Mouse (Mus musculus): ENCODE data around the gene Tldc1. TPM values are rescaled to one million over a fixed set of nuclear protein-coding genes. Genes with fewer than 3 reads are reported as not detected.

Gene Tldc1
- total and polyA plus RNA-seq, 2 experiments from 2014 or later: 9.4 to 21.0 TPM

GRCm38 (mm10) chr8:119789581-119789980, 11.4 kb upstream of the Tldc1 start:
- Histone ChIP-seq H3K4me2 (ENCODE audit: low read depth) (no peak overlapping the region), H3K36me3 (ENCODE audit: insufficient read depth) (no peaks in the 10 kb centered on the region), H3K27me3 (ENCODE audit: insufficient read depth, low read length) (no peaks in the 10 kb centered on the region), H3K4me1 (ENCODE audit: insufficient read depth) (no peaks in the 10 kb centered on the region; the same call in 1 of the 2 replicates), H3K4me3 (ENCODE audit: low read depth, low read length) (no peak overlapping the region), H3K9ac (no peak overlapping the region), H3K9me3 (ENCODE audit: low read length) (no peaks in the 10 kb centered on the region), H3K27ac (ENCODE audit: low read depth, low read length) (no peak overlapping the region)
- WGBS: 87% methylated on average over 7 of the region's 7 CpGs
- DNase-seq (no peak), ATAC-seq (no peak)
- no peak for TF ChIP-seq CTCF (IDR thresholded peaks at IDR 0.05; ENCODE audit: low read depth)

GRCm38 (mm10) chr8:119788607-119789381, 10.6 kb upstream of the Tldc1 start:
- no peaks in the 10 kb centered on the region for H3K36me3 ChIP-seq (ENCODE audit: insufficient read depth)
- H3K27me3 ChIP-seq (ENCODE audit: insufficient read depth, low read length): no peaks in the 10 kb centered on the region
- TF ChIP-seq CTCF (IDR thresholded peaks at IDR 0.05; ENCODE audit: low read depth): no peak
- no peak for ATAC-seq
- no peak for DNase-seq
- no peaks in the 10 kb centered on the region; the same call in 1 of the 2 replicates for H3K4me1 ChIP-seq (ENCODE audit: insufficient read depth)
- H3K9me3 ChIP-seq (ENCODE audit: low read length): no peaks in the 10 kb centered on the region
- H3K4me2 ChIP-seq (ENCODE audit: low read depth): no peak overlapping the region
- H3K27ac ChIP-seq (ENCODE audit: low read depth, low read length): no peak overlapping the region
- H3K4me3 ChIP-seq (ENCODE audit: low read depth, low read length): no peak overlapping the region
- 67% methylated on average over 9 of the region's 9 CpGs for WGBS
- no peak overlapping the region for H3K9ac ChIP-seq

- Histone ChIP-seq H3K36me3 (ENCODE audit: insufficient read depth) (no peaks in the 10 kb centered on the region), H3K4me3 (ENCODE audit: low read depth, low read length) (no peak overlapping the region), H3K27ac (ENCODE audit: low read depth, low read length) (no peak overlapping the region), H3K9me3 (ENCODE audit: low read length) (no peaks in the 10 kb centered on the region), H3K27me3 (ENCODE audit: insufficient read depth, low read length) (no peaks in the 10 kb centered on the region), H3K4me1 (ENCODE audit: insufficient read depth) (no peaks in the 10 kb centered on the region; the same call in 1 of the 2 replicates), H3K4me2 (ENCODE audit: low read depth) (no peak overlapping the region), H3K9ac (no peak overlapping the region)
- 65% methylated on average over 4 of the region's 4 CpGs for WGBS
- ATAC-seq: no peak
- TF ChIP-seq CTCF (IDR thresholded peaks at IDR 0.05; ENCODE audit: low read depth): no peak
- no peak for DNase-seq
Observed at GRCm38 (mm10) chr8:119787341-119787740, 9.1 kb upstream of the Tldc1 start.

- no peak overlapping the region for H3K9ac ChIP-seq
- no peak overlapping the region for H3K4me2 ChIP-seq (ENCODE audit: low read depth)
- ATAC-seq (no peak), DNase-seq (no peak)
- WGBS: 66% methylated on average over 3 of the region's 3 CpGs
- H3K27me3 ChIP-seq (ENCODE audit: insufficient read depth, low read length): no peaks in the 10 kb centered on the region
- H3K4me1 ChIP-seq (ENCODE audit: insufficient read depth): no peaks in the 10 kb centered on the region; the same call in 1 of the 2 replicates
- no peaks in the 10 kb centered on the region for H3K36me3 ChIP-seq (ENCODE audit: insufficient read depth)
- no peaks in the 10 kb centered on the region for H3K9me3 ChIP-seq (ENCODE audit: low read length)
- TF ChIP-seq CTCF (IDR thresholded peaks at IDR 0.05; ENCODE audit: low read depth): no peak
- no peak overlapping the region for H3K27ac ChIP-seq (ENCODE audit: low read depth, low read length)
- no peak overlapping the region for H3K4me3 ChIP-seq (ENCODE audit: low read depth, low read length)
Observed at GRCm38 (mm10) chr8:119786871-119787270, 8.7 kb upstream of the Tldc1 start.

- Histone ChIP-seq H3K9ac (no peak overlapping the region), H3K4me2 (ENCODE audit: low read depth) (no peak overlapping the region), H3K27ac (ENCODE audit: low read depth, low read length) (no peak overlapping the region), H3K9me3 (ENCODE audit: low read length) (no peaks in the 10 kb centered on the region), H3K4me3 (ENCODE audit: low read depth, low read length) (no peak overlapping the region), H3K4me1 (ENCODE audit: insufficient read depth) (no peaks in the 10 kb centered on the region; the same call in 1 of the 2 replicates), H3K27me3 (ENCODE audit: insufficient read depth, low read length) (no peaks in the 10 kb centered on the region), H3K36me3 (ENCODE audit: insufficient read depth) (no peaks in the 10 kb centered on the region)
- TF ChIP-seq CTCF (IDR thresholded peaks at IDR 0.05; ENCODE audit: low read depth): no peak
- WGBS: 34% methylated on average over 18 of the region's 18 CpGs
- DNase-seq (no peak), ATAC-seq (peak; percentile 68)
Observed at GRCm38 (mm10) chr8:119785764-119786405, 7.7 kb upstream of the Tldc1 start.

- H3K9ac ChIP-seq: no peak overlapping the region
- no peaks in the 10 kb centered on the region; the same call in 1 of the 2 replicates for H3K4me1 ChIP-seq (ENCODE audit: insufficient read depth)
- no peak overlapping the region for H3K4me3 ChIP-seq (ENCODE audit: low read depth, low read length)
- DNase-seq (no peak), ATAC-seq (no peak)
- no peaks in the 10 kb centered on the region for H3K9me3 ChIP-seq (ENCODE audit: low read length)
- no peak overlapping the region for H3K4me2 ChIP-seq (ENCODE audit: low read depth)
- 55% methylated on average over 7 of the region's 7 CpGs for WGBS
- no peak for TF ChIP-seq CTCF (IDR thresholded peaks at IDR 0.05; ENCODE audit: low read depth)
- no peaks in the 10 kb centered on the region for H3K36me3 ChIP-seq (ENCODE audit: insufficient read depth)
- H3K27me3 ChIP-seq (ENCODE audit: insufficient read depth, low read length): no peaks in the 10 kb centered on the region
- no peak overlapping the region for H3K27ac ChIP-seq (ENCODE audit: low read depth, low read length)
Observed at GRCm38 (mm10) chr8:119784676-119785075, 6.5 kb upstream of the Tldc1 start.

DNA sequence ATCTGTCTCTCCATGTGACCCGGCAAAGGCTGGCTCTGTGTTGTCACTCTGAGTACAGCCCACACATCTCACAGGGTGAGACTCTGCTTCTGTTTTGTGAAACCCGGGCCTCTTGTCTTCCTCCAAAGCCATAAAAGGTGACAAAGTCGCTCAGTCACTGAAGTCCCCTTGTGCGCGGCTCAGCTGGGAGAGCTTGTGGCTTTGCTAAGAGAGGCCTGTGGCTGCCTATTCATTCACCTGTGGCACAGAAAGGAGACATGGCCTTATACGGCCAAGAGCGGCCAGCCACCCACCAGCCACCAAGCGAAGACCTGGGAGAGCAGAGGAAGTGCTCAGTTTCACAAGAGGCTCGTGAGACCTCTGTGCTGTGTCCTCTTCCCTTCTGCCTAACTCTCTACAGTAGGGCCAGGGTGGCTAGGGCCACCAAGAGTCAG, 5.9 kb upstream of the Tldc1 start:
- Histone ChIP-seq H3K4me1 (ENCODE audit: insufficient read depth) (no peaks in the 10 kb centered on the region; the same call in 1 of the 2 replicates), H3K27me3 (ENCODE audit: insufficient read depth, low read length) (no peaks in the 10 kb centered on the region), H3K27ac (ENCODE audit: low read depth, low read length) (no peak overlapping the region), H3K9me3 (ENCODE audit: low read length) (no peaks in the 10 kb centered on the region), H3K4me3 (ENCODE audit: low read depth, low read length) (no peak overlapping the region), H3K36me3 (ENCODE audit: insufficient read depth) (no peaks in the 10 kb centered on the region), H3K9ac (no peak overlapping the region), H3K4me2 (ENCODE audit: low read depth) (no peak overlapping the region)
- DNase-seq: no peak
- ATAC-seq: no peak
- TF ChIP-seq CTCF (IDR thresholded peaks at IDR 0.05; ENCODE audit: low read depth): no peak
- 56% methylated on average over 9 of the region's 9 CpGs for WGBS

Data from forebrain, postnatal 0 days (tissue).